Mouse (Mus musculus) ES-E14 (cell line): Measurements from ENCODE around the gene Fsip1.

ENCODE experiments used
- CHD2 ChIP-seq: IDR thresholded peaks from 2 replicates; pipeline ENCODE4 v1.6.1; 2014; ENCODE audit warnings: mild to moderate bottlenecking, low read depth, low read length, inconsistent platforms
- HCFC1 ChIP-seq: IDR thresholded peaks from 2 replicates; pipeline ENCODE4 v1.6.1; 2012; ENCODE audit warnings: low read length, inconsistent platforms, borderline replicate concordance; ENCODE audit not compliant: insufficient read depth
- MAFK ChIP-seq: IDR thresholded peaks from 2 replicates; pipeline ENCODE4 v1.6.1; 2014; ENCODE audit warnings: mild to moderate bottlenecking, low read depth, low read length, inconsistent platforms; ENCODE audit not compliant: insufficient read depth
- ZC3H11A ChIP-seq: IDR thresholded peaks from 2 replicates; pipeline ENCODE4 v1.6.1; 2012; ENCODE audit warnings: low read depth, mild to moderate bottlenecking, inconsistent platforms, low read length, borderline replicate concordance
- ZNF384 ChIP-seq: IDR thresholded peaks from 2 replicates; pipeline ENCODE4 v1.6.1; 2012; ENCODE audit warnings: low read depth, low read length, inconsistent platforms

GRCm38 (mm10) chr2:118270213-118270612 lies 13.4 kb upstream of the Fsip1 start:
- no peak for TF ChIP-seq HCFC1
- no peak for TF ChIP-seq ZNF384
- TF ChIP-seq ZC3H11A: no peak
- TF ChIP-seq MAFK: no peak
- TF ChIP-seq CHD2: no peak
